Mouse (Mus musculus): ENCODE results near the gene H2-K1.
"Not testable (repeated sequence)": the region's sequence is repeated elsewhere in the genome, so short reads cannot be mapped to it uniquely, and the experiment has no call there.

Gene H2-K1

DNA sequence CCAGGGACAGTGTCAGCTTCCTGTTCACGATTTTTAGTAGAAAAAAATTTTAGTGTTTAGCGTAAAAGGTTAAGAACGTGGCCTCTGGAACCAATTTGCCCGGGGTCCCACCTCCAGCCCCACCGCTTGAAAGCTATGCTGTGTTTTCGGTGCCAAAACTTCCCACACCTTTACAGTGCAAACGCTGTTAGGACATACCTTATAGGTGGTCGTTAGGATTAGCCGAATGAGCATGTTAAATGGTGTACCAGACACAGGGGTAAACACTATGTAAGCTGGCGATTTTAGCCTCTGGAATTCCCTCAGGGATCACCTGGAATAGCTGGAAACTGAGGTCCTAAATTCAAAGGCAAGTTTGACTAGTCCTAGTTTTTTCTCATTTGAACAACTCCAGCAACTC lies 43.8 kb downstream of the H2-K1 start:
- DNase-seq (ENCODE audit: low read depth in 2 of 2, low spot score in 2 of 2) = no peak

DNA sequence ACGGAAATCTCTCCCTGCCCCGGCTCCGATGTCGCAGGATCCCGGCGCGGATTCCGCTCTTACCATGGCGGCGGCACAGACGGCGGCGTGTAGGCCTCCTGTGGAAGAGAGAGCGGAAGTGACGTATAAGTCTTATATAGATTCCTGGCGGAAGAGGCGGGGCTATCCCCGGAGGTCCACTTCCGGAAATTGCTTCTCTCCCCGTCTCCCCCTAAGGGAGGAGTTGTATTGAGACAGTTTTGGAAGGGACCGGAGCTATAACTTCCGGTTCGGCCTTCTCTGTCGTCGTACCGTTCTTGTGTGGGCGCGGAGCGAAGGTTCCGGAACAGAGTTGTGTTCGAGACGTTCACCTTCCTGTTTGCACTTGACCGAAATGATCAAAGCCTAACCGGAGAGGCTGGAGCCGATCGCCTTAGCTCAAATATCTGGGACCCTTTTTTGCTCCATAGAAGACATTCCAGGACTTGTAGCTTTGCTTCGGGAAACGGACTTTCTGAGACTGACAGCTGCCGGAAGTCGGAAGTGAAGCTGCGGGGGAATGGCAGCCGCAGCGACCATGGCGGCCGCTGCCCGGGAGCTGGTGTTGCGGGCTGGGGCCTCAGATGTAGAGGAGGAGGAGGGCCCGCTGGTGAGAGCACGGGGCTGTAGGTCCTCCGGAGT lies 44.5 kb downstream of the H2-K1 start, which contains the start of the genes Vps52 and Rps18:
Vps52 (plus strand) TSS at position 258 of the 660 bp plus-strand sequence.
Rps18 (minus strand) TSS at position 447 of the 660 bp plus-strand sequence.
- DNase-seq (ENCODE audit: low read depth in 2 of 2, low spot score in 2 of 2) = peak; percentile 97 to 98

DNA sequence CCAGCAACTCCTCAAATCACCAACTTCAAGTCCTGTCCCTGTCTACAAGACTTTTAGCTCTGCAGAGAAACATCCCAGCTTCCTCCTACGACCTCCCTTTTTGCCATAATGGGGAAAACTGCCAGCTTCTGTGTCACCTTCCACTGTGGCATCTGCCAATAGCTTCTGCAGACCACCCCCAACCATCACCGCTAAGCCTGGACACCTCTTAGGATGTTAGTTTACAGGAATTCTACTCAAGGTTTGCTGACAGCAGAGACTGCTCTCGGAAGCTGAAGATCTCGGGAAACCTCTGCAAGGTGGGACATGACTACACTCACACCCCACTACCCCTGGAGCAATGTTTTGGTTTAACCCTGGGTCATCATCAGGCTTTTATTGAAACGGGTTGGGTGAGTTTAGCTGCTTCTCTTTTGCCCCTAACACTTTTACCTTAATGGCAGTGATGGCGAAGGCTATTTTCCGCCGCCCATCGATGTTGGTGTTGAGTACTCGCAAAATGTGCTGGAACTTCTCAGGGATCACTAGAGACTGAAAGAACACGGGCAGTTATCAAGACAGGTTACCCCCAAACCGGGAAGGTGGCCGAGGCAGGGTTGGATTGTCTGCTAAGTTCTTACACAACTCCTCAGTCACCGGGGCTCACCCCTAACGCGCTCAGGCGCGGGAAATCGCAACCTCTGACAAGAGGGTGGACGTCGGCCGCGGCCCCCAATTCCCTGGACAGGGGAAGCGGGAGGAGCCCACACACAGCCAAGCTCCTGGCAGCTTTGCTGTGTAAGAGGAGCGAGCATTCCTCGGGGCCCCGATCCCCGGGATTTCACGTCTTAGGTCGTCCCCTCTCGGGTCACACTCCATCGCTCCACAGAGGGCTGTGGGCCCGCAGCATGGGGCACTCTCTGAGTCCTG lies 45.2 kb downstream of the H2-K1 start:
- no peak for DNase-seq (ENCODE audit: low read depth in 2 of 2, low spot score in 2 of 2)

DNA sequence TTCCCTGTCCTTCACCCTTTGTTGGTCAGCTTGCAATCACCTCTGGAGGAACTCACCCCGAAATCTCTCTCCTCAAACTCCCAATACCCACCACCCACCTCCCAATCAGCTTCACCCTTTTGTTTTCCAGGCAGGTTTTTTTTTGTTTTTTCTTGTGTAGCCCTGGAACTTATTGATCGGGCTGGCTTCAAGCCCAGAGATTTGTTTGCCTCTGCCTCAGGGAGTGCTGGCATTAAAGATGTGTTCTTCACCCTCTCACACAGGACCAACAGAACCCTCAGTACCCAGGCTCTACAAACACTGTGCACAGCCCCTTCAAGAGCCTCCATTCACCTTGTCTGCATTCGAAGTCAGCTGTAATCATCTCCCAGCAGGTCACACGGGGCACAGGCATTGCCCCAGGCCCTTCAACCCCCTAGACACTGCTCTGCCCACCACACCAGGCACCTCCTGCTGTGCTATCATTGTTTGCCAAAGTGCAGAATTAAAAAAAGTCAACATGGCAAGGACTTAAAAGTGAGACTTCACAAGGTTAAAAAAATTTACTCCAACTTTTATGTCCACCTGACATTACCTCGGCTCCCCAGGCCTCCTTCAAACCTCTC lies 46.1 kb downstream of the H2-K1 start:
- no peak for DNase-seq (ENCODE audit: low read depth in 2 of 2, low spot score in 2 of 2)

DNA sequence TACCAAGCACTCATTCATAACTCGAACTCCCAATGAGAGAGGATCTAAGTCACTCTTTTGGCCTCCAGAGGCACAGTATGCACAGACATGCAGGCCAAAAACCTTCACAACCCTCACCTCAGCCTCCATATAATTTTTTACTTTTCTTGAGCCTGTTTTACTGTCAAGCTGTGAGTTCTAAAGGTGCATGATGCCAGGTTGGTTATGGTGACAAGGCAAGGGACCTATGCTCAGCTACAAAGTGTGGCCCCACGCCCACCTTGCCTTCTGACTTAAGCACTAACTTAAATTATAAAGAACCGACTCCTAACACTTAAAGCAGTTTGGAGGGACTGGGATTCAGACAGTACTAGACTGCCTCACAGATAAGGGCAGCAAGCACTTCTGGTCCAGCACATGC lies 46.8 kb downstream of the H2-K1 start:
- no peak for DNase-seq (ENCODE audit: low read depth in 2 of 2, low spot score in 2 of 2)

DNA sequence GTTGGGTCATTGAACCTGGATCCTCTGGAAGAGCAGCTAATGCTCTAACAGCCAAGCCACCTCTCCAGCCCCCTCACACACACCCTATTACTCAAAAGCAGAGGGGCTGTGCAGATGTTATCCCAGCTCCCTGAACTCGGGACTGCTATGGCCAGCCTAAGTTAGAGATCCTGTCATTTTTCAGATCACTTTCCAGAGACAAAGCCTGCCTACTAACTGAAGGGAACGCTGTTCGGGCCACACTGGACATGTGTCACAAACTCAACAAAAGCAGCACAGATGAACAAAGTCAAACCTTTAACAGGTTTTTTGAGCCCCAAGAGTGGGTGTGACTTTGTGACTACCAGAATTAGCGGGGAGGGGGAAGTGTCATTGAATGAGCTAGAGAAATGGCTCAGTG lies 47.3 kb downstream of the H2-K1 start:
- DNase-seq (ENCODE audit: low read depth in 2 of 2, low spot score in 2 of 2) = no peak

DNA sequence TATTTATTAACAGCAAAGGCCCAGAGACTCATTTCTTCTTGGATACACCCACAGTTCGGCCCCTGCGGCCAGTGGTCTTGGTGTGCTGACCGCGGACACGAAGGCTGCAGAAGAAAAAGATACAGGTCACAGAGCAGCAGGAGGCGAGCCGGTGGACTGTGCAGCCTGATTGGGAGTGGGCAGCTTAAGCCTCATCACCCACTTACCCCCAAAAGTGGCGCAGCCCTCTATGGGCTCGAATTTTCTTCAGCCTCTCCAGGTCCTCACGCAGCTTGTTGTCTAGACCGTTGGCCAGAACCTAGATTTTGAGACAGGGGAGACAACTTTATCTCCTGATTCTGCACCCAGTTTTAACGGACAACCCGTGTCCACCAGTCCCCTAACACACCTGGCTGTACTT lies 48.1 kb downstream of the H2-K1 start:
- DNase-seq (ENCODE audit: low read depth in 2 of 2, low spot score in 2 of 2) = not testable (repeated sequence)

DNA sequence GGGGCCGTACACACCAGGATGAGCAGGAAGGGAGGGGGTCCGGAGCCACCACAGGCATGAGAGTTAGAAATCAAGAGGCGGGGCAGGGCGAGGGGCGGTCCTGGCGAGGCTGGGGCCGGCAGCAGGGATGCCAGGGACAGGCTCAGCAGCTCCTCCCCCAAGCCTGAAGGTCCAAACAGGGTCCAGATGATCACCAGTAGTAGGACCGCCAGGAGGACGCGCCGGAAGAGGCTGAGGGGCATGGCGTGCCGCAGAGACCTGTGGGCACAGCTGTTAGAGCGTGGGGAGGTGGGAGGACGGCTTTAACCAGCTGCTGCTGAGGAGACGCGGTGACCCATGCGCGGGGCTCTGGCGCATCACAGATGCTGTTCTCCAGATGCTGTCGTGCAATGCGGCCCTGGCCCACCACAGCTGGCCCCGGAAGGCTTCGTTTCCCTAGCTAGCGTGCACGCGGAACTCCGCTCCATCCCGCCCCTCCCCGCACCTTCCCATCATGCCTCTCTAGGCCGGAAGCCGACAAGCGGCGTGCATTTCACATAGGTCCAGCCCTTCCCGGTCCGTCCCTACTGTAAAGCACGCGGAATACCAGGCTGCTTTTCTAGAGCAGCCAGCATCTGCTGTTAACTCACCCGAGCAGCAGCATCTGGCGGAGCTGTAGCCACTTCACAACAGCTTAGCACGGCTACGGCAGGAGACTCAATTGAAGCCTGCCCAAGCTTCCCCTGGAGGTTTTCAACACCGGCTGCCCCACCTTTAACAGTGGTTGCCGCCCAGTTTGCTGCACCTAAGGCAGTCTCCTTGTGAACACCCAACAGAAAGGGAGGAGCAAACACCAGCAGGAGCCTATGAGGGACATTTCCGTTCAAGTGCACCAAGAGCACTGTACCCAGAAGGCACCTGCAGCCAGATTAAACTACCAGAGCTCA lies 48.9 kb downstream of the H2-K1 start, which contains the start of gene B3galt4:
B3galt4 (minus strand) TSS at position 468 of the 926 bp plus-strand sequence.
- peak; percentile 70 to 74 for DNase-seq (ENCODE audit: low read depth in 2 of 2, low spot score in 2 of 2)

DNA sequence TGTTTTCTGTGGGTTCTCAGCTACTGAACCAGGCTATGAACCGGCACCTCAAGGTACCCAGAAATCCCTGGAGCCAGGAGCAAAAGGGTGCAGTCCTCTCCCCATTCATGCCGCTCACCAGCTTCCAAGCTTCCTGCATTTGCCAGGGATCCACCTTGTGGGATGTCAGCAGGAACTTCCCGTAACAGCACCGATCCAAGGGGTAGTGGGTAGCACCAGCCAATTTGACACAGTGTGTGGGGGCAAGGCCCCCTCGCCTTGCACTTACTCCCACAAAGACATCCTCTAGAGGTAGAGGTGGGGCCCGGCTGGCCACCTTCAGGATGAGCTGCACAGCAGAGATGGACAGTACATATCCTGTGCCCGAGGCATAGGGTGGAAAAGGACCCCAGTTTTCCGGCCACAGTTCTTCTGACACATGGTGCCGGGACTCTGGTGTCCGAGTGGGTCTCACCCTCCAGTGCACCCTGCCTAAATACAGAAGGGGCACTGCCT lies 50.0 kb downstream of the H2-K1 start:
- DNase-seq (ENCODE audit: low read depth in 2 of 2, low spot score in 2 of 2) = no peak

DNA sequence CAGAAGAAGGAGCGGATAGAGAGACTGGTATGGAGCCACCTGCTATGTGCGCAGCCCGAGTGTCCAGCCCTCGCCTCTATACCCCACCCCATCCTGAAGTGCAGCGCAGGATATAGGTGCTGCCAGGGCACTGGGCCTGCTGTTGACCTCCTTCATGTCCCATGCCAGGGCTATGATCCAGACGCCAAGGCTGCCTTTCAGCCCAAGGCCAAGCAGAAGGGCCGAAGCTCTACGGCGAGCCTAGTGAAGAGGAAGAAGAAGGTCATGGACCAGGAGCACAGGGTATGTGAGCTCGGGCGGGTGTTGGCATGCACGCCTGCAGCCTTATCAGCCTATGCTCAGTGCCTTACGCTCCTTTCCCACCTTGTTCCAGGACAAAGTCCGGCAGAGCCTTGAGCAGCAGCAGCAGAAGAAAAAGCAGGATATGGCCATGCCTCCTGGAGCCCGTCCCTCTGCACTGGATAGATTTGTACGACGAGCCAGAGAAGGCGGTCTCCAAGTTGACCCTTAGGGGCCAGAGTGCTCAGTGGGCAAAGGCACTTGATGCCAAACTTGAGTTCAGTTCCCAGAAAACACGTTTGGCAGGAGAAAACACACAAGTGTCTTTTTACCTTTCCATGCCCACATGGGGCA lies 51.1 kb downstream of the H2-K1 start:
- DNase-seq (ENCODE audit: low read depth in 2 of 2, low spot score in 2 of 2) = no peak

DNA sequence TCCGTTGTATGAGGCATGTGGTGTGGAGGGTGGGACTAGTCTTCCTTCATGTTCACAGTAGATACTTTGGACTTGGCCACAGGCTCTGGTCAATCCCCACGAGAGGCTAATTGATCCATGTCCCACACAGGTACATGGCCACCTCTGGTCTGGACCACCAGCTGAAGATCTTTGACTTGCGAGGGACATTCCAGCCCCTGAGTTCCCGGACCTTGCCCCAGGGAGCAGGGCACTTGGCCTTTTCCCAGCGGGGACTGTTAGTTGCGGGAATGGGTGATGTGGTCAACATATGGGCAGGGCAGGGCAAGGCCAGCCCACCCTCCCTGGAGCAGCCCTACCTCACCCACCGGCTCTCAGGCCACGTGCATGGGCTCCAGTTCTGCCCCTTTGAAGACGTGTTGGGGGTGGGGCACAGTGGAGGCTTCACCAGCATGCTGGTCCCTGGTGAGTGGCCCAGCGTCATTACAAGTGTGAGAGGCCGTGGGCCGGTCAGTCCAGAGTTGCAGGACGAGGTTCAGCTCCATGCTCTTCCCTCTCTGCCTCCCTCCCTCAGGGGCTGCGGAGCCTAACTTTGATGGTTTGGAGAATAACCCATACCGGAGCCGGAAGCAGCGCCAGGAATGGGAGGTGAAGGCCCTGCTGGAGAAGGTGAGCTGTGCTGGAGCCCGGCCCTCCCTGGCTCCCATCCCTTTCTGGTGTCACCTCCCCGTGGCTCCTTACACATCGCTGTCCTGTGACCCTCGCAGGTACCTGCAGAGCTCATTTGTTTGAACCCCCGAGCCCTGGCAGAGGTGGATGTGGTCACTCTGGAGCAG lies 51.9 kb downstream of the H2-K1 start:
- DNase-seq (ENCODE audit: low read depth in 2 of 2, low spot score in 2 of 2) = no peak

DNA sequence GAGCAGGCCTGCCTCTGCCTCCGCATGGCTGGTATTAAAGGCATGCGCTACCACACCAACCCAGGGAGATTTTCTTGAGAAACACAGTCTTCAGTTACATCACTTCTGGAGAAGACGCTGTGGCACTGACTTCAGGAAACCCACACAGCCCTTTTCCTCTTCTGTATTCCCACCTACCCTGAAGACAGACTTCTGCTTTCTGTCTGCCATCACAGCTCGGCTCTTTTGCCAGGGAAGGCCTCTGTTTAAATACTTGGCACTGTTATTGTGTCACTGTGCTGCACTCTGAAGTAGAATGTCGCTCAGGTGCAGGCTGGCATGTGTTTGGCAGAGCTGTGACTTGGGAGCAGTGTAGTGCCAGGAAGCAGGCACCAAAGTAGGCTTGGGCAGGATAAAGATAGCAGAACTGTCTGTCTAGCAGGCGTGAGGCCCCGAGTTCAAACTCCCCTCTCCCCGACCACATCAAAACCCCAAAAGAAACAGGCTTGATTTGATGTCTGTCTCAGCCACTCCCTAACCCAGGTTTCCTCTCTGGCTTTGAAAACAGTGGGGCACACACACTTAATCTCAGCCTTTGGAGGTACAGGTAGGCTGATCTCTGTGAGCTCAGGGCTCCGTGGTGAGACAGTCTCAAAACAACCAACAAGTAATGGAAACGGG lies 52.6 kb downstream of the H2-K1 start:
- peak in 1 of 2 experiments; percentile 61 for DNase-seq (ENCODE audit: low read depth in 2 of 2, low spot score in 2 of 2)
